Mouse (Mus musculus): ENCODE measurements around the gene Hist2h3c2. TPM values are rescaled to one million over a fixed set of nuclear protein-coding genes. Genes with fewer than 3 reads are reported as not detected.
"Not testable (repeated sequence)": the region's sequence is repeated elsewhere in the genome, so short reads cannot be mapped to it uniquely, and the experiment has no call there.

Gene Hist2h3c2
- polyA plus RNA-seq, 1 experiment from 2014 or later = 1.3 TPM

DNA sequence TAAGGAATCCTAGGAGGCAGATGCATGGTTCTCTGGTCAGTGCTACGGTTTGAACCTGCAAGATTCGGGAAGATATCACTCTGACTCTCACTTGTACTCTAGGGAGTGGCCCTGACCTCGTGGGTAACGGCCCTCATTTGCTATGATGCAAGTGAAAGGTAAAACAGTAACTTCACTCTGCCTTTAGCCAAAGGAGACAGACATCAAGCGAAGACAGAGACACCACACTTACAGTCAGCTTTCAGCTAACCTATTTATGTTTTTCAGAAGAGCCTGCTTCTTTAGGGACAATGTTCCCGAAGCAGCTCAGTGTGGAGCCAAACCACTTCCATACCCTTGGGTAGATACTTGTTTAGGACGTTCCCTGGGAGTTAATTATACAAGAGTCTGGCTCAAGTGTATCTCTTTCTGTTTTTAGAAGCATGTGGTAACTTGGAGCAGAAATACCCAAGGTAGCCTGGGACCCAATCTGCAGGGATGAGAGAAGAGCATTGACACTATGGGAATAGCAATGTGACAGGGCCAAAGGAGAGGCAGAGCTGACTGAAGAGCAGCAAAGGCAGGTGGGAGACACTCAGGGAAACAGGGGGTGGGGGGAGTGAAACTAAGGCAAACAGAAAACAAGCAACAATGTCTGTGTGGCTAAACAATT, 5.1 kb upstream of the Hist2h3c2 start:
- no peaks in the 10 kb centered on the region for H3K9me3 ChIP-seq (replicated peaks)
- H3K4me1 ChIP-seq = peaks cover 23% of the 10 kb centered on the region
- H3K4me3 ChIP-seq (replicated peaks) = no peak overlapping the region
- H3K4me2 ChIP-seq = peak overlapping the region; percentile 56
- H3K36me3 ChIP-seq = no peaks in the 10 kb centered on the region
- peak overlapping the region; percentile 97 for H3K27ac ChIP-seq (replicated peaks)
- 86% methylated on average over 7 of the region's 7 CpGs for WGBS
- ATAC-seq (ENCODE audit: low FRiP score) = no peak
- H3K27me3 ChIP-seq (replicated peaks) = no peaks in the 10 kb centered on the region
- H3K9ac ChIP-seq (replicated peaks) = no peak overlapping the region

GRCm38 (mm10) chr3:96240799-96241197, 1.9 kb upstream of the Hist2h3c2 start:
- H3K4me1 ChIP-seq = peaks cover 25% of the 10 kb centered on the region
- H3K9me3 ChIP-seq (replicated peaks) = no peaks in the 10 kb centered on the region
- no peak for ATAC-seq (ENCODE audit: low FRiP score)
- 0 out of 2 replicates have a peak overlapping the region, but pooled peaks have one; percentile 24 for H3K9ac ChIP-seq (replicated peaks)
- WGBS = 71% methylated on average over 9 of the region's 9 CpGs
- H3K27me3 ChIP-seq (replicated peaks) = no peaks in the 10 kb centered on the region
- no peaks in the 10 kb centered on the region for H3K36me3 ChIP-seq
- peak overlapping the region; percentile 31; the same call in 1 of the 2 replicates for H3K4me3 ChIP-seq (replicated peaks)
- peak overlapping the region; percentile 82 for H3K27ac ChIP-seq (replicated peaks)
- H3K4me2 ChIP-seq = peak overlapping the region; percentile 58

- H3K4me1 ChIP-seq = peaks cover 25% of the 10 kb centered on the region
- not testable (repeated sequence) for H3K27me3 ChIP-seq (replicated peaks); H3K36me3 ChIP-seq; H3K9me3 ChIP-seq (replicated peaks)
- 0 out of 2 replicates have a peak within 1 kb of the TSS, but pooled peaks have one; percentile 24 for H3K9ac ChIP-seq (replicated peaks)
- H3K4me3 ChIP-seq (replicated peaks) = peak within 1 kb of the TSS; percentile 35
- ATAC-seq (ENCODE audit: low FRiP score) = peak; percentile 91
- WGBS = 3% methylated on average over 35 of the region's 85 CpGs
- peak within 1 kb of the TSS; percentile 58 for H3K4me2 ChIP-seq
- H3K27ac ChIP-seq (replicated peaks) = peak within 1 kb of the TSS; percentile 82
Observed at GRCm38 (mm10) chr3:96239949-96240798, 1.2 kb upstream of the Hist2h3c2 start, which contains the start of gene Hist2h2aa2. Gene Hist2h2aa2 (minus strand): TSS chr3:96240276.

DNA sequence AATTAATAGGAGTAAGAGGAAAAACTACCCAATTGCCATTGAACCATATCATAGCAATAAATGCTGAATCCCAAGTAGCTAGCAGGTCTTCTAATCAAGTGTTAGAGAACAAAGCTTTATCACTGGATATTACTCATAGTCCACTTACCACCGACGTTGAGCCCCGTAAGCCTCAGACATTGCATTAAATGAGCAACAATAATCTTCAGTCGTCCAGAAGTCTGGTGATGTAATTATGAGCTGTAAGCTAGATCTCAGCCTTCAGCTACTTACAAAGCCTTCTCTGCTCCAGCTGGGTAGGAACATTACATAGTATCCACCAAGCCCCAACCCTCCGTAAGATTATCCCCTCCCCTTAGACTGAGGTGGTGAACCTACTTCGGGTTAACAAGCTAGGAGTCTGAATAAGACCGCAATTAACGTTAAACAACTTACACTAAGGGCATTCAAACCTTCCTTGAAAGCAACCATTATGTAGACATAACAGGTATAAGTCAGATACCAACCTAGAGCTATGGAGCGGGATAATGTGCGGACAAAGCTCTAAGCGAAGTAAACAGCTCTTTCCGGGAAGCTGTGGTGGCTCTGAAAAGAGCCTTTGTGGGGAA, 919 bp downstream of the Hist2h3c2 start:
- 0 out of 2 replicates have a peak overlapping the region, but pooled peaks have one; percentile 41 for H3K9ac ChIP-seq (replicated peaks)

DNA sequence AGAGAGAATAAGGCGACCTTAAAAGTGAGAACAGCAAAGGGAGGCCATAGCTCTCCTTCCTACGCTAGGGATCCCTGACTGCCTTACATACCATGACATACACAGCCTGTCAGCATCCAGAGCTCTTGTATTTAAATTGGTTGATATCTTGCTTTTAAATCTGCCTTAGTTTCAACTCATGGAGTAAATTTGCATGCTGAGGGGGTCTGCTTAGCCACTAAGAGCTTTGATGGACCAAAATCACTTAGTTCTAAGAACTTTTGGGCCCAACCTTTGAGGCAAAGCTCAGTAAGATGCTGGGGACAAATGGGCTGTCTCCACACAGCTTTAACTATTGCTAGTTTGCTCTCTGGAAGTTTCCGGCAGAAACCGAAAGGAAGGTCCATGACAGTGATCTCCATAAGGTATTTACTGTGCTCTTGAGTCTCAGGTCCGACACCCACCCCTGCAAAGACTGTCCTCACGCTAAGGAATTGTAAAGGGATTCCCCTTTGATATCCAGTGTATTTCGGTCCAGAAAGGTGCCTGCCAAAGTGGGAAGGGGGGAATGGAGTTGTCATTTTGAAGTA, 1.5 kb downstream of the Hist2h3c2 start:
- ATAC-seq (ENCODE audit: low FRiP score) = no peak

More for the DNA sequence above, 919 bp downstream of the Hist2h3c2 start:
- no peak for ATAC-seq (ENCODE audit: low FRiP score)
- WGBS = under 1% methylated on average over 12 of the region's 12 CpGs
- no peaks in the 10 kb centered on the region for H3K9me3 ChIP-seq (replicated peaks)
- H3K4me1 ChIP-seq = peaks cover 13% of the 10 kb centered on the region
- H3K27ac ChIP-seq (replicated peaks) = no peak overlapping the region
- peak overlapping the region; percentile 29 for H3K4me3 ChIP-seq (replicated peaks)
- H3K36me3 ChIP-seq = no peaks in the 10 kb centered on the region
- H3K27me3 ChIP-seq (replicated peaks) = no peaks in the 10 kb centered on the region
- peak overlapping the region; percentile 48 for H3K4me2 ChIP-seq

DNA sequence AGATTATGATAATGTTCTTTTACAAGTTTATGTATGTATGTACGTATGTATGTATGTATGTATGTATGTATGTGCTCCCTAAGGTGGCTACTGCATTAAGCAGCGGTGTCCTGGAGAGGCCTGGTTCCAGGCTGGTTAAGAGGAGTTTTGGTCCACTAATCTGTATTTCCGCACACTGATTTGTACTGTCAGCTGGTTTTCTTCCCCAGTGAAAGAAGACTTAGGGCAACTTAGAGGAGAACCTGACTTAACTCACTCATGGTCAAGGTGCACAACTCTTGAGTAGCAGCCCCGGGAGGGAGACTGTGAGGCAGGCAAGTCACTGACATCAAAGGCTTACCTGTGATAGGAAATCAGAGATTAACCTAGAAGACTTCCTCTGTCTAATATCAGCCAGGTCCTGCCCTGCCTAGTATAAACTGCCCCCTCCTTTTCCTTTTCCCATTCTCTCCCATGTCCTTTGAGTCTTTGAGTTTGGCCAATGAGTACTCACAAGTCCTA, 2.0 kb downstream of the Hist2h3c2 start:
- no peak for ATAC-seq (ENCODE audit: low FRiP score)
- H3K9ac ChIP-seq (replicated peaks) = no peak overlapping the region
- peak overlapping the region; percentile 48 for H3K4me2 ChIP-seq
- H3K36me3 ChIP-seq = no peaks in the 10 kb centered on the region
- 94% methylated on average over 4 of the region's 4 CpGs for WGBS
- H3K4me1 ChIP-seq = peaks cover 13% of the 10 kb centered on the region
- H3K27ac ChIP-seq (replicated peaks) = no peak overlapping the region
- no peaks in the 10 kb centered on the region for H3K9me3 ChIP-seq (replicated peaks)
- peak overlapping the region; percentile 29; the same call in 1 of the 2 replicates for H3K4me3 ChIP-seq (replicated peaks)
- H3K27me3 ChIP-seq (replicated peaks) = no peaks in the 10 kb centered on the region

More for the DNA sequence above, 1.5 kb downstream of the Hist2h3c2 start:
- Histone ChIP-seq H3K4me2 (peak overlapping the region; percentile 48), H3K27ac (replicated peaks) (no peak overlapping the region), H3K36me3 (no peaks in the 10 kb centered on the region), H3K27me3 (replicated peaks) (no peaks in the 10 kb centered on the region), H3K9me3 (replicated peaks) (no peaks in the 10 kb centered on the region), H3K9ac (replicated peaks) (no peak overlapping the region), H3K4me3 (replicated peaks) (peak overlapping the region; percentile 29), H3K4me1 (peaks cover 13% of the 10 kb centered on the region)
- WGBS = 25% methylated on average over 7 of the region's 7 CpGs

DNA sequence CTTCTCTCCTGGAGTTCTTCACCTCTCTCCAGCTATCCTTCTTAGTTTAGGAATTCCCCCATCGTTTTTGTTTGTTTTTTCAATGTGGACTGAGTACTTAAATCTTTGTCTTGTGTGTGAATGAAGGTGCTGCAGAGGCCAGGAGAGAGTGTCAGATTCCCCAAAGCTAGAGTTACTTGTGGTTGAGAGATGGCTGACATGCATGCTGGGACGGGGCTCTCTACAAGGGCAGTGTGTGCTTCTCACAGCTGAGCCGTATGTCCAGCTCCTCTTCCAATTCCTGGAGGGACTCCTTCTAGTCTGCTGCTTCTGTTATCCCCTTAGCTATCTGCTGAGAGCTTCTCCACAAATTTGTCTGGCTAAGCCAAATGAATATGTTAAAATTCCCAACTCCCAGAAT, 3.1 kb downstream of the Hist2h3c2 start:
- H3K27ac ChIP-seq (replicated peaks) = no peak overlapping the region

GRCm38 (mm10) chr3:96234914-96235313, 4.0 kb downstream of the Hist2h3c2 start:
- Histone ChIP-seq H3K27me3 (replicated peaks) (no peaks in the 10 kb centered on the region), H3K4me2 (no peak overlapping the region), H3K27ac (replicated peaks) (no peak overlapping the region), H3K4me3 (replicated peaks) (no peak overlapping the region), H3K9me3 (replicated peaks) (no peaks in the 10 kb centered on the region), H3K4me1 (peaks cover 8% of the 10 kb centered on the region), H3K36me3 (no peaks in the 10 kb centered on the region), H3K9ac (replicated peaks) (no peak overlapping the region)
- no peak for ATAC-seq (ENCODE audit: low FRiP score)
- WGBS = 92% methylated on average over 2 of the region's 2 CpGs

More for the DNA sequence above, 3.1 kb downstream of the Hist2h3c2 start:
- Histone ChIP-seq H3K4me2 (no peak overlapping the region), H3K27me3 (replicated peaks) (no peaks in the 10 kb centered on the region), H3K4me1 (peaks cover 10% of the 10 kb centered on the region), H3K9ac (replicated peaks) (no peak overlapping the region), H3K36me3 (no peaks in the 10 kb centered on the region), H3K4me3 (replicated peaks) (no peak overlapping the region), H3K9me3 (replicated peaks) (no peaks in the 10 kb centered on the region)
- ATAC-seq (ENCODE audit: low FRiP score) = no peak
- WGBS = 75% methylated on average over 3 of the region's 3 CpGs

DNA sequence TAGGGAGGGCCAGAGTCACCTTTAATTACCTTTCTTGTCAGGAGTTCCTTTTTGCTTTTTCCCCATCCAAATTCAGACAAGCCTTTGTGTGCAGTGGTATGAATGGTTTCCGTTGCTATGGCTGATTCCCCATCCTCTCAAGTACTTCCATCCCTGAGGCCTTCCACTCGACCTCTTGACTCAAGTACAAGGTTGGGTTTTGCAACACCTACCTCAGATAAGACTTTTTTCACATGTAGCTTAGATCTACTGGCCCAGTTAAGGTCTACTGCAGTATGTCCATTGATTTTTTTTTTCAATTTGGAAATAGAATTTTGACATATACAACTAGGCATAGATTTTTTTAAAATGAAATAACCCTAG, 7.2 kb downstream of the Hist2h3c2 start:
- H3K36me3 ChIP-seq = no peaks in the 10 kb centered on the region
- no peaks in the 10 kb centered on the region for H3K9me3 ChIP-seq (replicated peaks)
- no peak overlapping the region for H3K4me2 ChIP-seq
- H3K27me3 ChIP-seq (replicated peaks) = no peaks in the 10 kb centered on the region
- H3K9ac ChIP-seq (replicated peaks) = no peak overlapping the region
- no peak overlapping the region for H3K27ac ChIP-seq (replicated peaks)
- H3K4me1 ChIP-seq = no peaks in the 10 kb centered on the region
- ATAC-seq (ENCODE audit: low FRiP score) = no peak
- no peak overlapping the region for H3K4me3 ChIP-seq (replicated peaks)
- WGBS = 59% methylated on average over 2 of the region's 2 CpGs

DNA sequence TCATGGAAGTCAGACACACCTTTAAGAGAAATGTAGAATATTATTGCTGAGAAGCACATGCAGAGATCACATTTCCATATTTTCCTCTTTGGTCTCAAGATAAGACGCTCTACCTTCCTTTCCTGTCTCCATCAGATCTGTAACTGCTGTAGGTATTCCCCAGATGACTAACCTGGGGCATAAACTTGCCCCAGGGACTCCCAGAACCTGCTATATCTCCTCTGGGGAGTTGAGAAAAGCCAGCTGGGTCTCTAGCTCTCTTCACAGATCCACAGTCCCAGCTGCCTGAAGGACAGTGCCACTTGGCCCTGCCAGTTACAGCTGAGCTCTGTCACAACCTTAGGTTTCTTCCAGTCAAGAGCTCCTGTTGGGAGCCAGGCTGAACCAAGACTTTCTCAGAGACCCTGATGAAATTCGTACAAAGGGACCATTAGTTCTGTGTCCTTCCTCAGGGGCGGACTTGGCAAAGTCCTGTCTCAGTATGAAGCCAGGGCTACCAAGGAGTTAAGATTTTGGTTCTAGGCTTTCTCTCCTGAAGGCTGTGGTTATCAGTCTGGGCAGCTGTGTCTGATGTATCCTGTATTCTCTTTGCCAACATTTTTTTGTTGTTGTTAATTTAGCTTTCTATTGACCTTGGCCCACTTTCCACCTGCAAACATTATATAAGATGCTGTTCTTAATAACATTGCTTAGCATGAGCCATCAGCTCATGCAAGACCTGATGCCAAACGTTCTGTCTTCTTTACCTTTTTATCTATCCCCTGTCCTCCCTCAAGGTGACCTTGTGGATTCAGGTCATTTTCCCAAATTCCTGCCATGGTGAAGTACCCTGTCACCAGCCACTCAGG, 7.8 kb downstream of the Hist2h3c2 start:
- WGBS = 77% methylated on average over 4 of the region's 4 CpGs

More for the DNA sequence above, 7.8 kb downstream of the Hist2h3c2 start:
- Histone ChIP-seq H3K36me3 (no peaks in the 10 kb centered on the region), H3K4me2 (no peak overlapping the region), H3K9me3 (replicated peaks) (no peaks in the 10 kb centered on the region), H3K27me3 (replicated peaks) (no peaks in the 10 kb centered on the region), H3K4me1 (no peaks in the 10 kb centered on the region), H3K9ac (replicated peaks) (no peak overlapping the region), H3K27ac (replicated peaks) (no peak overlapping the region), H3K4me3 (replicated peaks) (no peak overlapping the region)
- ATAC-seq (ENCODE audit: low FRiP score) = no peak

All from neural tube, embryonic 15.5 days (tissue).